Mouse (Mus musculus) G1E (cell line): ENCODE data around the gene Fzd10.

Experiments
- CTCF ChIP-seq: IDR thresholded peaks from 2 replicates; pipeline ENCODE4 v1.5.1; 2012; ENCODE audit warnings: low read depth, low read length, inconsistent platforms, mixed read lengths
- GATA1 ChIP-seq: IDR thresholded peaks from 2 replicates; pipeline ENCODE4 v1.6.1; 2012; ENCODE audit warnings: borderline replicate concordance, low read length, inconsistent platforms, mixed read lengths
- GATA2 ChIP-seq: IDR thresholded peaks from 2 replicates; pipeline ENCODE4 v1.6.1; 2012; ENCODE audit warnings: low read depth, low read length, inconsistent platforms, borderline replicate concordance
- POLR2AphosphoS5 ChIP-seq: IDR thresholded peaks from 2 replicates; pipeline ENCODE4 v1.6.1; 2012; ENCODE audit warnings: low read depth, low read length, inconsistent platforms; ENCODE audit not compliant: insufficient replicate concordance
- TAL1 ChIP-seq: conservative IDR thresholded peaks from 2 replicates; pipeline ENCODE4 v1.6.1; 2012; ENCODE audit warnings: low read depth, low read length, inconsistent platforms, mixed read lengths

- TF ChIP-seq CTCF (no peak), POLR2AphosphoS5 (no peak), GATA1 (no peak), TAL1 (no peak), GATA2 (no peak)
These were observed 29.8 kb upstream of the Fzd10 start for GRCm38 (mm10) chr5:128570848-128571247.
